Mouse (Mus musculus) gastrocnemius, postnatal 14 days (tissue): ENCODE results near the gene Coq10b. TPM values are rescaled to one million over a fixed set of nuclear protein-coding genes. Genes with fewer than 3 reads are reported as not detected.
"Not testable (repeated sequence)": the region's sequence is repeated elsewhere in the genome, so short reads cannot be mapped to it uniquely, and the experiment has no call there.

ENCODE experiments used
- DNase-seq: peaks from one replicate; pipeline ENCODE4 v3.0.0; 2021; ENCODE audit warnings: mixed read lengths
- intact Hi-C: fragments of 180-260 bp; cut with DNase I; formaldehyde crosslinking; loops from one replicate; pipeline ENCODE4 v1.15.1; 2025; ENCODE audit warnings: low total_unique reads
- long read RNA-seq, 2 experiments: library from polyadenylated mRNA; stranded (forward); transcript quantifications; one replicate each; pipeline ENCODE4 v2.0.0; 2021
- total RNA-seq, 2 experiments: library from RNA; stranded (reverse); gene quantifications; 2 replicates each; pipeline ENCODE4 v1.2.3; 2021

Gene Coq10b
- total RNA-seq: 1 to 10 TPM; 7.8 to 9.5 TPM
- long read RNA-seq, experiment 1, transcript Coq10b-201 (5 exons, 1,733 nt): major isoform, 7 of 9 reads
- long read RNA-seq, experiment 1, partial matches to known transcripts: 1 of 9 reads
- long read RNA-seq, experiment 1, other reads (novel, unspliced or antisense): 1 of 9 reads
- long read RNA-seq, experiment 2, transcript Coq10b-201 (5 exons, 1,733 nt): major isoform, 10 of 11 reads
- long read RNA-seq, experiment 2, partial matches to known transcripts: 0 of 11 reads
- long read RNA-seq, experiment 2, other reads (novel, unspliced or antisense): 0 of 11 reads

DNA sequence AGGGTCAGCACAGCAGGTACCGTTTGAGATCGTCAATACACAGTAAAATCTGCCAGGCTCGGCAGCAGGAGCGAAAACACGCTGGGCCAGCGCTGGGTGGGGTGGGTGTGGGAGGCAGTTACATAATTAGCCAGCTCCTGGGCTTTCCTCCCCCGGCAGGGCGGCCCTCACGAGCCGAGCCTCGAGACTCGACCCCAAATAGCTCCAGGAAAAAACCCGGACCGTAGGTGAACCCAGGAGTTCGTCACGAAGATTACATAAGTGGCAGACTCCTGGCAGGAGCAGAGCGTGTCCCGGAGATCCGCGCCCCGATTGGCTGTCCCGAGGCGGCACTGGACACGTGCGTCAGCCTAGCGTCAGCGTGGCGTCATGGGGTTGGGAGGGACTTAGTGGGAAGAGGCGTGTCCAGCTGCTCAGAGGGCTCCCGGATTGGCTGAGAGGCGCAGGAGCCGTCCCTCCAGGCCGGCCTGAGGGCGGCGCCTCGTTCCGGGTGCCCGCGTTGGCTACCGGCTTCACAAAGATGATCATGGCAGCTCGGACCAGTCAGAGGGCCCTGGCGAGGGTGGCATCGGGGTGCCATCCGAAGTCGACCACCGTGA lies at the start of gene Coq10b:
Gene Coq10b, plus strand, starts transcription at position 416 of the 599 bp plus-strand sequence.
- peak; percentile 98 for DNase-seq
- intact Hi-C loops: no loop called here

- intact Hi-C loops, DNase-seq: not testable (repeated sequence)
Observed at GRCm38 (mm10) chr1:55008313-55008712, 44.3 kb upstream of the Coq10b start.

- intact Hi-C loops: no loop called here
- no peak for DNase-seq
Observed at GRCm38 (mm10) chr1:55012513-55012912, 40.1 kb upstream of the Coq10b start.

DNA sequence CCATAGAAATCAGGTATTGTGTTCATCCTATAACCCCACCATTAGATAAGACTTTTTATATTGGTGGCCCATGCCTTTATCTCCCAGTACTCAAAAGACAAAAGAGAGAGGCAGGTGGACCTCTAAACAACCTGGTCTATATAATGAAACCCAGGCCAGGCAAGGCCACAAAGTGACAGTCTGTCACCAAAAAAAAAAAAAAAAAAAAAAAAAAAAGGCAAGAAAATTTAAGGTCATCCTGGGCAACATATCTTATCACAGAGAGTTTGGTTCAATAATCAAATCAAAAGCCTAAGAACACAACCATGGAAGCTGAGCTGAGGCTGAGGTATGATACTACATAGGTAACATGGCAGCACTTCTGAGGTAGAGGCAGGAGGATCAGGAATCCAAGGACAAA lies 30.7 kb upstream of the Coq10b start:
- no peak for DNase-seq

DNA sequence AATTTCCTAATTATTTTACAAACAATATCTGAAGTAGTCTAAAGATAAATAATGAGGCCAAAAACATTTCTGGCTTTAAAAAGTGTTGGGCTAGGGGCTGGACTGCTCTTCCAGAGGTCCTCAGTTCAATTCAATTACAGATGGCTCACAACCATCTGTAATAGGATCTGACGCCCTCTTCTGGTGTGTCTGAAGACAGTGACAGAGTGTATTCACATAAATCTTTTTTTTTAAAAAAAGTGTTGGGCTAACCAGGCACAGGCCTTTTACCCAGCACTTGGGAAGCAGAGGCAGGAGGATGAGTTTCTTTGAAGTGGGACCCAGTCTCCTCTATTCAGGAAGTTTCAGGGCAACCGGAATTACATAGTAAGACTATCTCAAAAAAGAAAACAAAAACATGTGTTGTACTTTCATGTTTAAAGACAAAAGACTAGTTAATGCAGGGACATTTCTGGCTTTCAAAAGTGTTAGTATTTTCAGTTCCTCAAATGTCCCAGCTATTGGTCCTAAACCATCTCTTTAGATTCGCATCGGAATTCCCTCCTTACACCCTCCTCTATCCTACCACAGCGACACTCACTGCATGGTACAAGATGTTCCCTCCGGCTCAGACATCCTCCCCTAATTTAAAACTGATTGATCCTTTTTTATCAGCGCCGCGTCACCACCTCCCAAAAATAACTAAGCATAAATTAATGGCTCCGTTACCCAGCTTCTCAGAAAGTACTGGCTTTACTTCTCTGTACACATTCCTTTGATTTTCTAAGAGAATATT lies 26.7 kb upstream of the Coq10b start:
- intact Hi-C loops: no loop called here
- no peak for DNase-seq

More for the DNA sequence above, 30.7 kb upstream of the Coq10b start:
- intact Hi-C loops: no loop called here

- DNase-seq: peak; percentile 31
- intact Hi-C loops: no loop called here
Observed at GRCm38 (mm10) chr1:55026444-55027252, 25.9 kb upstream of the Coq10b start.

DNA sequence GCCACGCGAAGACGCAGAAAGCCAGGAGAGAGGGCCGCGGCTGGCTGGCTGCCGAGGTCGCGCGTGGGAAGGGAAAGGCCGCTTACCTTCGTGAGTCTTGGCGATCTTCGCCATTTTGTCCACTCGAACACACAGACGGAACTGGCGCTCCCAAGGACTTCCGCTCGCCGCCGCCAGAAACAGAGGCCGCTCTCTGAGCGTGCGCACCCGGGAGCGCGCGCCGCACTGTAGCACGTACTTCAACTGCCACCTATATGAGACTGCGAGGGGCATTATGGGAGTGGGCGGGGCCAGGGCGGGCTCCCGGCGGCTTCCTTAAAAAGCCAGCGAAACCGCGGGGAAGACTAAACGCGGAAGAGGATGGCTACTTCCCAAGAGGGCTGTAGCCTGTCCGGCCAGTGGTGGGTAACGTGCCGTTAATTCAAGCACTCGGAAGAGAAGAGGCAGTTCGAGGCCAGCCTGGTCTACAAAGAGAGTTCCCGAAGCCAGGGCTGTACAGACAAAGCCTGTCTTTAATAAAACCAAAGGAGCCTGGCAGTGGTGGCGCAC lies 25.2 kb upstream of the Coq10b start, which contains the start of gene Sf3b1:
Gene Sf3b1, minus strand, starts transcription at position 229 of the 549 bp plus-strand sequence.
- peak; percentile 96 for DNase-seq
- intact Hi-C loops: no loop called here

- intact Hi-C loops: no loop called here
- no peak for DNase-seq
Observed at GRCm38 (mm10) chr1:55027966-55028365, 24.6 kb upstream of the Coq10b start.

GRCm38 (mm10) chr1:55028512-55029249 lies 23.9 kb upstream of the Coq10b start:
- no peak for DNase-seq
- intact Hi-C loops: no loop called here

DNA sequence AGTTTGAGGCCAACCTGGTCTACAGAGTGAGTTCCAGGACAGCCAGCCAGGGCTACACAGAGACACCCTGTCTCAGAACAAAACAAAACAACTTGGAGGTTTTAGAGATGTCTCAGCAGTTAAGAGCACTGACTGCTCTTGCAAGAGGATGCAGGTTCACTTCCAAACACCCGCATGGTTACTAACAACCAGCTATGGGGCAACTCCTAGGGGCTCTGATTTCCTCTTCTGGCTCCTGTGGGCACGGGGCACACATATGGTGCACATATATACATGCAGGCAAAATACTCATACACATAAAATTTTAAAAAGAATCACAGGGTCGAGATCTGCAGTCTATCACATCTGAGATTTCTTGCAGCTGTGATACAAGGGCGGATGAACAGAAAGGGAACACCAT lies 23.1 kb upstream of the Coq10b start:
- intact Hi-C loops: no loop called here
- no peak for DNase-seq

- intact Hi-C loops: no loop called here
- DNase-seq: no peak
Observed at GRCm38 (mm10) chr1:55031026-55031779, 21.4 kb upstream of the Coq10b start.

GRCm38 (mm10) chr1:55039944-55040343 lies 12.6 kb upstream of the Coq10b start:
- DNase-seq: no peak
- intact Hi-C loops: no loop called here

DNA sequence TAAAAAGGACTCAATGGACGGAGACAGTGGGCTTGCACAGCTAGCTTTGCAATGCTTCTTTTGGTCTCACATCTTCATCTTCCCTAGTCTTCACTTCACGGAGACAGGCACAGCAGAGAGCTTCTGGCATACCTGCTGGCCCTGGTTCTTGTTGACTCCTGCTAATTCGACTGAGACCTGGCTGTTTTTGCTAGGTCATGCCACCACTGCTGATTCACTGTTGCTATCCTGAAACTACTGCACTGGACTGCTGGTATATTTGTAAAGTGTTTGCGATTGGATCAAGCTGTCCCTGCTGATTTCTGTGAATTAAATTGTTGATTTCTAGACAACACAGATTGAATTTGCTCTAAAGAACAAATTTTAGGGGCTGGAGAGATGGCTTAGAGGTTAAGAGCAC lies 10.9 kb upstream of the Coq10b start:
- intact Hi-C loops: no loop called here
- no peak for DNase-seq

DNA sequence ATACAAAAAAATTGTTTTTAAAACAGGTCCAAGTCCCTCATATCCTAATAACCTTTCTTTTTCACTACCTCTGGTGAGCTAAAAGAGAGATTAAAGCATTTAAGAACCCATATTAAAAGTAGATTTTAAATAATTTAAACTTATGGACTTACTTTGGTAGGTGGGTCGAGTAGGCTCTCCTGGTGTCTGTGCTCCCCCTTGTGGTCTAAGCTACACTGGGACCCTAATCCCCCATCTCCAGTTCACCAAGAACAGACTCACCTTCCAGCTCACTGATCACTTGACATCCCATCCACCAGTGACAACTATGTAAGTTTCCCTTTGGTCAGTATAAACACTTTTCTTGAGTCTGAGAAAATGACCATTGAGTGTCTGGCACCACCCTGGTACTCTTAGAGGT lies 10.3 kb upstream of the Coq10b start:
- no peak for DNase-seq
- intact Hi-C loops: no loop called here

GRCm38 (mm10) chr1:55043164-55043563 lies 9.4 kb upstream of the Coq10b start:
- DNase-seq: no peak
- intact Hi-C loops: no loop called here

DNA sequence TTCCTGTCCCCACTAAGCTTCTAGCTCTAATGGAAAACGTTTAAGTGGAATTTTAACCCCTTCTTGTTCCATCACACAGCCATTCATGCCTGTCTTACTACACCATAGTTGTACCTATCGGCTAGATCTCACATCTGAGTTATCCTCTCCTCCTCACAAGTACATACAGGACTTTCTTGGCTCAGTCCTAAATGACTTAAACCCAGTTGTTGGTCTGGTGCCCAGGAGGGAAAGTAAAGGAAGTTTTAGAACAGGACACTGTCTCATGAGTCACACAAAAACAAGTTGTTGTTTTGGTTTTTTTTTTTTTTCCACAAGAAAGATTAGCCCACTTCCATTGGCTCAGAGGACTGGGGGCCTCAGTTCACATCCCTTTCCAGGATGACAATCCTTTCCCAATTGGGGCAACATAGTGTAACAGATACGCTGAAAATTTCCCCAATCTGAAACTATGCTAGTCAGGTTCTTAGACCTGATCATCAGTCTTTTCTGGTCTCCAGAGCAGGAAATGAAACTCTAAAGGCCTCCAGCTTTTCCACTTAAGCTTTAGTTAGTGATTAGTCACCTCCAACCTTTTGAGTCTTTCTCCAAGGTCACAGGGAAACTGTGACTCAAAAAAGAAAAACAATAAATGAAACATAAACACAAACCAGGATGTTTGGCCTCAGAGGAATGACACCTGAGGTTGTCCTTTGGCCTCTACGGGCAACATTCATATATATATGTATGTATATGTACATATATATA lies 3.6 kb upstream of the Coq10b start:
- intact Hi-C loops: no loop called here
- DNase-seq: no peak

- intact Hi-C loops: no loop called here
- DNase-seq: no peak
Observed at GRCm38 (mm10) chr1:55051671-55052070, 899 bp upstream of the Coq10b start.
